Mouse (Mus musculus): Measurements from ENCODE around the gene Arl5a. TPM values are rescaled to one million over a fixed set of nuclear protein-coding genes. Genes with fewer than 3 reads are reported as not detected.
A peak's percentile ranks its signal among the peaks of the same experiment; 100 is the strongest.

Gene Arl5a
- total and polyA plus RNA-seq, 3 experiments, result 5.4 to 40.3 (median 32.1) TPM

DNA sequence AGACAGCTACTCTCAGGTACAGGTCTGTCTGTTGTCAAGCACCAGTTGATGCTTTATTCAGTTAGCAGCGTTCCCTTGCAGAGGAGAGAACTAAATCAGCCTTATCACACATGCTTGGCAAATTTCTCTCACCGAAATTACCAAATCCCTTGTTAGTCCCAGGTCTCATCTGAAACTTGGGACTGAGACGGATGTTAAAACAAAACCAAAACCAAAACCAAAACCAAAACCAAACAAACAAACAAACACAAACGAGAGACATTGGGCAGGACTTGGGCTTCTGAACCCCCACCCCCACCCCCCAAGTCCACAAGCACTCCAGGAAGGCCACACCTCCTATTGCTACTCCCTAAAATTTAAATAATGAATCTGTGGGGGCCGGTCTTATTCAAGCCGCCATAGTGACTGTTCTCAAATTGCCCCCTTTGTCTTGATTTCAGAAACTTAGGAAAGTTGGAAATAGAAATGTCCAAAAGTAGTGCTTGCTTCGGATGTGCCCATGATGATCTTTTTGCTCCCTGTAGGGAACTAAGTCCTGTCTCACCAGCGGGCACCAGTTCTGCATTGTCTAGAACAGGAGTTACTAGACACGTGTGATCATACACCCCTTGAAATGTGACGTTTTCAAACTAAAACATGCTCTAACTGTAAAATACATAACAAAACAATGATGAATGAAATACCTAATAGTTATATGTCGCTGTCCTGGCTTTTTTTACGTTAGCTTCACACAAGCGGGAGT is 46.8 kb downstream of the Arl5a start:
- no peak overlapping the region for H3K4me3 ChIP-seq (ENCODE audit: low read depth, low read length)

GRCm38 (mm10) chr2:52374706-52375105 is 50.0 kb downstream of the Arl5a start:
- no peak for ATAC-seq (ENCODE audit: extremely low read depth, insufficient number of reproducible peaks, low FRiP score, poor library complexity, severe bottlenecking)
- TF ChIP-seq TAL1 (conservative IDR thresholded peaks at IDR 0.05; ENCODE audit: low read depth, low read length) (no peak), POLR2AphosphoS5 (IDR thresholded peaks at IDR 0.05; ENCODE audit: insufficient replicate concordance, low read depth, low read length) (no peak), CTCF (IDR thresholded peaks at IDR 0.05; ENCODE audit: low read depth, low read length) (no peak), GATA2 (IDR thresholded peaks at IDR 0.05; ENCODE audit: borderline replicate concordance, low read depth, low read length) (no peak), GATA1 (IDR thresholded peaks at IDR 0.05; ENCODE audit: borderline replicate concordance, low read length) (no peak)
- H3K4me1 ChIP-seq (ENCODE audit: insufficient read depth, low read depth, low read length), result peaks cover 11% of the 10 kb centered on the region; the same call in 1 of the 2 replicates
- H3K27me3 ChIP-seq (ENCODE audit: insufficient read depth, low read length), result no peaks in the 10 kb centered on the region; the same call in 1 of the 2 replicates
- DNase-seq (ENCODE audit: low spot score), result no peak
- no peaks in the 10 kb centered on the region for H3K36me3 ChIP-seq (replicated peaks)
- no peak overlapping the region for H3K4me3 ChIP-seq (ENCODE audit: low read depth, low read length)
- H3K9me3 ChIP-seq (replicated peaks), result no peaks in the 10 kb centered on the region

More for the DNA sequence above, 46.8 kb downstream of the Arl5a start:
- Histone ChIP-seq H3K9me3 (replicated peaks) (no peaks in the 10 kb centered on the region), H3K4me1 (ENCODE audit: insufficient read depth, low read depth, low read length) (peaks cover 8% of the 10 kb centered on the region; the same call in 1 of the 2 replicates), H3K36me3 (replicated peaks) (no peaks in the 10 kb centered on the region), H3K27me3 (ENCODE audit: insufficient read depth, low read length) (no peaks in the 10 kb centered on the region; the same call in 1 of the 2 replicates)
- no peak for TF ChIP-seq POLR2AphosphoS5 (IDR thresholded peaks at IDR 0.05; ENCODE audit: insufficient replicate concordance, low read depth, low read length)
- no peak for TF ChIP-seq GATA2 (IDR thresholded peaks at IDR 0.05; ENCODE audit: borderline replicate concordance, low read depth, low read length)
- no peak for TF ChIP-seq CTCF (IDR thresholded peaks at IDR 0.05; ENCODE audit: low read depth, low read length)
- TF ChIP-seq TAL1 (conservative IDR thresholded peaks at IDR 0.05; ENCODE audit: low read depth, low read length), result no peak
- no peak for TF ChIP-seq GATA1 (IDR thresholded peaks at IDR 0.05; ENCODE audit: borderline replicate concordance, low read length)
- ATAC-seq (ENCODE audit: extremely low read depth, insufficient number of reproducible peaks, low FRiP score, poor library complexity, severe bottlenecking) (no peak), DNase-seq (ENCODE audit: low spot score) (no peak)

GRCm38 (mm10) chr2:52372480-52372879 is 52.2 kb downstream of the Arl5a start:
- no peak for DNase-seq (ENCODE audit: low spot score)
- Histone ChIP-seq H3K27me3 (ENCODE audit: insufficient read depth, low read length) (peaks cover 10% of the 10 kb centered on the region), H3K36me3 (replicated peaks) (no peaks in the 10 kb centered on the region)

GRCm38 (mm10) chr2:52372080-52372479 is 52.6 kb downstream of the Arl5a start:
- ATAC-seq (ENCODE audit: extremely low read depth, insufficient number of reproducible peaks, low FRiP score, poor library complexity, severe bottlenecking), result peak; percentile 19; the same call in 1 of the 2 replicates
- no peaks in the 10 kb centered on the region for H3K9me3 ChIP-seq (replicated peaks)
- H3K27me3 ChIP-seq (ENCODE audit: insufficient read depth, low read length), result peaks cover 14% of the 10 kb centered on the region
- H3K4me1 ChIP-seq (ENCODE audit: insufficient read depth, low read depth, low read length), result 0 out of 2 replicates have a peak, but pooled peaks cover 2% of the 10 kb centered on the region
- no peak for DNase-seq (ENCODE audit: low spot score)
- no peak overlapping the region for H3K4me3 ChIP-seq (ENCODE audit: low read depth, low read length)
- no peaks in the 10 kb centered on the region for H3K36me3 ChIP-seq (replicated peaks)
- no peak for TF ChIP-seq TAL1 (conservative IDR thresholded peaks at IDR 0.05; ENCODE audit: low read depth, low read length)

More at GRCm38 (mm10) chr2:52372480-52372879, 52.2 kb downstream of the Arl5a start:
- ATAC-seq (ENCODE audit: extremely low read depth, insufficient number of reproducible peaks, low FRiP score, poor library complexity, severe bottlenecking), result peak; percentile 90
- TF ChIP-seq TAL1 (conservative IDR thresholded peaks at IDR 0.05; ENCODE audit: low read depth, low read length), result no peak
- TF ChIP-seq CTCF (IDR thresholded peaks at IDR 0.05; ENCODE audit: low read depth, low read length), result no peak
- no peak for TF ChIP-seq GATA2 (IDR thresholded peaks at IDR 0.05; ENCODE audit: borderline replicate concordance, low read depth, low read length)
- no peak for TF ChIP-seq POLR2AphosphoS5 (IDR thresholded peaks at IDR 0.05; ENCODE audit: insufficient replicate concordance, low read depth, low read length)
- TF ChIP-seq GATA1 (IDR thresholded peaks at IDR 0.05; ENCODE audit: borderline replicate concordance, low read length), result no peak
- no peak overlapping the region for H3K4me3 ChIP-seq (ENCODE audit: low read depth, low read length)
- 0 out of 2 replicates have a peak, but pooled peaks cover 2% of the 10 kb centered on the region for H3K4me1 ChIP-seq (ENCODE audit: insufficient read depth, low read depth, low read length)
- H3K9me3 ChIP-seq (replicated peaks), result no peaks in the 10 kb centered on the region

- Histone ChIP-seq H3K9me3 (replicated peaks) (no peaks in the 10 kb centered on the region), H3K4me3 (ENCODE audit: low read depth, low read length) (no peak overlapping the region), H3K36me3 (replicated peaks) (no peaks in the 10 kb centered on the region), H3K27me3 (ENCODE audit: insufficient read depth, low read length) (peaks cover 18% of the 10 kb centered on the region), H3K4me1 (ENCODE audit: insufficient read depth, low read depth, low read length) (0 out of 2 replicates have a peak, but pooled peaks cover 2% of the 10 kb centered on the region)
- ATAC-seq (ENCODE audit: extremely low read depth, insufficient number of reproducible peaks, low FRiP score, poor library complexity, severe bottlenecking) (no peak), DNase-seq (ENCODE audit: low spot score) (no peak)
- no peak for TF ChIP-seq GATA2 (IDR thresholded peaks at IDR 0.05; ENCODE audit: borderline replicate concordance, low read depth, low read length)
- no peak for TF ChIP-seq TAL1 (conservative IDR thresholded peaks at IDR 0.05; ENCODE audit: low read depth, low read length)
Measured at GRCm38 (mm10) chr2:52371066-52371465, 53.6 kb downstream of the Arl5a start.

GRCm38 (mm10) chr2:52369622-52370021 is 55.1 kb downstream of the Arl5a start:
- H3K9me3 ChIP-seq (replicated peaks), result no peaks in the 10 kb centered on the region
- TF ChIP-seq GATA2 (IDR thresholded peaks at IDR 0.05; ENCODE audit: borderline replicate concordance, low read depth, low read length) (no peak), TAL1 (conservative IDR thresholded peaks at IDR 0.05; ENCODE audit: low read depth, low read length) (no peak), GATA1 (IDR thresholded peaks at IDR 0.05; ENCODE audit: borderline replicate concordance, low read length) (no peak), CTCF (IDR thresholded peaks at IDR 0.05; ENCODE audit: low read depth, low read length) (no peak)
- no peak for DNase-seq (ENCODE audit: low spot score)
- no peaks in the 10 kb centered on the region for H3K36me3 ChIP-seq (replicated peaks)
- H3K4me3 ChIP-seq (ENCODE audit: low read depth, low read length), result no peak overlapping the region
- no peak for ATAC-seq (ENCODE audit: extremely low read depth, insufficient number of reproducible peaks, low FRiP score, poor library complexity, severe bottlenecking)
- H3K4me1 ChIP-seq (ENCODE audit: insufficient read depth, low read depth, low read length), result 0 out of 2 replicates have a peak, but pooled peaks cover 2% of the 10 kb centered on the region
- peaks cover 18% of the 10 kb centered on the region for H3K27me3 ChIP-seq (ENCODE audit: insufficient read depth, low read length)
